Mouse (Mus musculus) thymus, postnatal 10 days (tissue): ENCODE measurements at regions not wholly inside any gene's neighbourhood (a gene's known extent, or its start where the extent isn't known, plus 50 kb on each side); places are given as distances from the start of the nearest gene placed in this dataset.

ENCODE experiments used
- DNase-seq, 2 experiments: peaks; one replicate each; pipeline ENCODE4 v3.0.0; 2021; ENCODE audit warnings: low spot score in 2 of 2

DNA sequence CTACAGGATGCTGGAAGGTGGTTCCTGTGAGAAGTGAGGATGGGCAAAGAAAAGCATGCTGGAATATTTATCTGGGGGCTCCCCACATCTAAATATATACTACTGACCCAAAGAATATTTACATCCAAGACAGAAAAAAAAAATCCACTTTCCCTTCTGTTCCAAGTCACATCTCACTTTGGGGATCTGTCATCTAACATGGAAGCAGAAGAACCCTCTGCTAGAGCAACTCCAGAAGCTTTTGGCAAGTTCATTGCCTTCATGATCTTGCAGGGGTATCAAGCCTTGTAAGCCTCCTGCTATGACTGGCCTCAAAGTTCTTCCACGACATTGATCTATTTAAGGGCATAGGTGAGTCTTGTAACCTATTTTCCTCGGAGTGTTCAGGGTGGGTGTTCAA is 64.9 kb upstream of the Spdye4c start:
- DNase-seq, result no peak

GRCm38 (mm10) chr2:128526883-128527344 is 64.1 kb upstream of the Spdye4c start:
- DNase-seq, result no peak

- no peak for DNase-seq
Measured at GRCm38 (mm10) chr2:128536294-128536693, 54.7 kb upstream of the Spdye4c start.

DNA sequence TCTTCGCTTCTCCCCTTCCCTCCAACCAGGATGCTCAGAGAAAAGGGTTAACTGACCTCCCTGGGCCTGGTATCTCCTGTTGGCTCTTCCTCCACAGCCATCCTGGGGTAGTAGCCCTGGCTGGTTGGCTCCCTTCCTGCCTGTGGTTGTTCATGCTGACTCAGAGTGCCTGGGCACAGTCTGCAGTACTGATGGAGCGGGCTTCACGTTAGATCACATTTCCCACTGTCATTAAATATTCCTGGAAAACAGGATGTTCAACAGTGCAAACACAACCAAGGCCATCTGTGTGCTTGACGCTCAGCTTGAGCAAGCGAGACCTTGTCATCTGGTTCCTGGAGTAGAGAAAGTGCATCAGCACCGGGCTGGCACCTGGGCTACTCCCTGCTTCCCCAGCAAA is 53.6 kb upstream of the Spdye4c start:
- DNase-seq, result no peak

- no peak for DNase-seq
Measured at GRCm38 (mm10) chr2:128538736-128539135, 52.3 kb upstream of the Spdye4c start.
